Mouse (Mus musculus) forebrain, embryonic 12.5 days (tissue): ENCODE data around the gene Mgat5. TPM values are rescaled to one million over a fixed set of nuclear protein-coding genes. Genes with fewer than 3 reads are reported as not detected.

Source experiments
- ATAC-seq: fragments of 200-750 bp; cut with Nextera tagmentation; 2 replicates; pipeline ENCODE4 v1.8.0; 2017; ENCODE audit warnings: moderate TSS enrichment; ENCODE audit not compliant: low FRiP score
- H3K27ac ChIP-seq: fragments of 300-500 bp; sonication (generic); 2 replicates; pipeline ENCODE4 v1.5.1; 2016; ENCODE audit warnings: mild to moderate bottlenecking
- H3K27me3 ChIP-seq: fragments of 300-500 bp; sonication (generic); 2 replicates; pipeline ENCODE4 v1.6.1; 2016; ENCODE audit warnings: mild to moderate bottlenecking
- H3K36me3 ChIP-seq: fragments of 300-500 bp; sonication (generic); replicated peaks from 2 replicates; pipeline ENCODE4 v1.6.1; 2016; ENCODE audit warnings: mild to moderate bottlenecking
- H3K4me1 ChIP-seq: fragments of 300-500 bp; sonication (generic); 2 replicates; pipeline ENCODE4 v1.6.1; 2016
- H3K4me2 ChIP-seq: fragments of 300-500 bp; sonication (generic); 2 replicates; pipeline ENCODE4 v1.6.1; 2016; ENCODE audit warnings: mild to moderate bottlenecking, moderate library complexity
- H3K4me3 ChIP-seq: fragments of 300-500 bp; sonication (generic); replicated peaks from 2 replicates; pipeline ENCODE4 v1.5.1; 2016; ENCODE audit warnings: mild to moderate bottlenecking
- H3K9ac ChIP-seq: fragments of 300-500 bp; sonication (generic); 2 replicates; pipeline ENCODE4 v1.6.1; 2016; ENCODE audit warnings: mild to moderate bottlenecking
- H3K9me3 ChIP-seq: fragments of 300-500 bp; sonication (generic); 2 replicates; pipeline ENCODE4 v1.6.1; 2016
- WGBS: fragments of 180-500 bp; shearing (Covaris S2); methylation state at CpG from one replicate; pipeline ENCODE4 v1.1.7; 2016; 5-methylcytosine and 5-hydroxymethylcytosine counted together
- polyA plus RNA-seq: library from polyadenylated mRNA; unstranded; fragments of >200 nt; fragmentation: Nextera tagmentation; extraction: Ambion mirVana; gene quantifications from 2 replicates; pipeline ENCODE4 v1.2.1, GENCODE M21; 2016

The Mgat5 gene
- polyA plus RNA-seq, 1 experiment from 2014 or later = 9.7 TPM

DNA sequence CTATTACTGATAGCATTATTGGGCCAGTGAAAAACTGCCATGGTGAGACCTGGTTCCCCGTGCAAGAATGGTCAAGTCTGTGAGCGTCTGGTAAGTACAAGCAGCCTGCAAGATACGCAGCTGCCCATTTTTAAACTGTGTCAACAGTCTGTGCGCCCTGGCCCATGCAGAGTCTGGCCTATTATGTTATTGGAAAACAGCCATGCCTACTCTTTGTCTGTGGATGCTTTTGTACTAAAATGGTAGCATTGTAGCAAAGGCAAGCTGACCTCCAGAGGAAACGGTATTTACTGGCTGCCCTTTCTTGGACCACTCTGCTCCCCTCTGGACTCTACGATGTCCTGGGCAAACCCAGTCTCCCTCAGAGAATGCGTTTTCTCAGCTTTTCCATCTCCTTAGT is 209.7 kb downstream of the Mgat5 start:
- WGBS = 42% methylated on average over 7 of the region's 7 CpGs
- ATAC-seq = no peak
- Histone ChIP-seq H3K4me1 (peaks cover 15% of the 10 kb centered on the region), H3K9me3 (no peaks in the 10 kb centered on the region), H3K27ac (peak overlapping the region; percentile 19; the same call in 1 of the 2 replicates), H3K4me3 (no peak overlapping the region), H3K36me3 (peaks cover 20% of the 10 kb centered on the region), H3K4me2 (no peak overlapping the region), H3K9ac (no peak overlapping the region), H3K27me3 (no peaks in the 10 kb centered on the region)

DNA sequence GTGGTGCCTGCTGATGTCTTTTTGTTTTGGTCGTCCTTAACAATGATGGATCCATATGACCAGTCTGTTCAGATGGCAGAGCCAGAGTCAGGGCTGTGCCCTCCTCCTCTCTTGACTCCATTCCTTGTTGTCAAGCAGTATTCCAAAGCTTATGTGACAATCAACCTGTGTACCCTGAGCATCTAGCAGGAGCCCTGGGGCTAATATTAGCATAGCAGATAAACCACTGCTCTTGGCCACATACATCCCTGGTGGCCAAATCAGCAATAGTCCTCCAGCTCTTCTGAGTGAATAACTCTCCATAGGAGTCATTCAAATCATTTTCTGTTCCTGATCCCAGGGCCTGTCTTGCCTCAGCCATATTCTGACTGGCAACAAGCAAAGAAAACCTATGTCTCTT is 211.1 kb downstream of the Mgat5 start:
- Histone ChIP-seq H3K4me2 (no peak overlapping the region), H3K4me1 (peaks cover 25% of the 10 kb centered on the region), H3K27me3 (no peaks in the 10 kb centered on the region), H3K4me3 (no peak overlapping the region), H3K36me3 (peaks cover 20% of the 10 kb centered on the region), H3K9me3 (no peaks in the 10 kb centered on the region), H3K9ac (no peak overlapping the region), H3K27ac (no peak overlapping the region)
- ATAC-seq = no peak
- 79% methylated on average over 1 of the region's 1 CpGs for WGBS

DNA sequence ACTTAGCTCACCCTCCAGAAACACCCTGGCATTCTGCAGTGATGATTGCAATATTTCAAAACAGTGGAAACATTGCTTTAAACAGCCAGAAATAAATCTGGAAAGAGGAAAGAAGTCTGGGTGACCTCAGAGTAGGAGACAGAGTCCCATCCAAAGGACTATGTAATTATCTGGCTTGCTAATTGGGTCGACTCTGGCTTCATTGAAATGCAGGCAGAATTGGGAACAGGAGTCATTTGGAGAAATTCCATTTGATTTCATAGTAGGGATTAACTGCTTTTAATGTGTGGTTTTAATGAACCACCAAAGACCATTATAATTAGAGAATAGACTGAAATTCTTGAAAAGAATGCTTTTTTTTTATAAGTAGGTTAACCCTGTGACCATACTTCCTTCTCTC is 212.2 kb downstream of the Mgat5 start:
- WGBS = 41% methylated on average over 1 of the region's 1 CpGs
- no peak overlapping the region for H3K4me3 ChIP-seq
- peaks cover 20% of the 10 kb centered on the region for H3K36me3 ChIP-seq
- no peaks in the 10 kb centered on the region for H3K27me3 ChIP-seq
- no peak overlapping the region for H3K9ac ChIP-seq
- H3K9me3 ChIP-seq = no peaks in the 10 kb centered on the region
- H3K4me1 ChIP-seq = peaks cover 26% of the 10 kb centered on the region
- H3K4me2 ChIP-seq = no peak overlapping the region
- no peak overlapping the region for H3K27ac ChIP-seq
- no peak for ATAC-seq

DNA sequence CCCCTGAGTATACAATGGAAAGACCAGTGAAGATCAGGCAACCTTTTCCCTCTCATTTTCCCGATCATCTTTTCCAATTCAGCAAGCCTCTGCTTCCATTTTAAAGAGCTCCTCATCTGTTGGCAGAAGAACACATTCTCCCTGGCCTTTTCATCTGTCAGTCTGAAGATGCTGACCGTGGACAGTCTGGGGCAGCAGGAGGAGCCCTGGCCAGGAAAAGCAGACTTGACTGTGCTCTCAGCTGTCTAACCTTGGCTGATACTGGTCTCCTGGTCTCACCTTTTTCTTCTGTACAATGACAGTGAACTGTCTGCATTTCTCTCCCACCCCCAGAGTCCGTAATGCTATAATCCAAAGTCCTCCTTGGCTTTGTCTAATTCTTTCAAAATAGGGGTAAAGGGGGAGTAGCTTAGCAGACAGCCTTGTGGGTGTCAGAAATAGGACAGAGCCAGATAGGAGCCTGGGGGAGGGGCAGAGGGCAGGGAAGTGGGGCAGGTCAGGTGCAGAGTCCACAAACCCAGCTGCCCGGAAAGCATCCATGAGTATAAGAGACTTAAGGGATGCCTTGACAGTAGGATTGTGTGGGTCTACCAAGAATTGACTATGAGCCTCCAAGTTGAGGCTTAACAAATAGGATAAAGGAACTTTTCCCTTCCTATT is 214.2 kb downstream of the Mgat5 start:
- no peak for ATAC-seq
- 80% methylated on average over 4 of the region's 4 CpGs for WGBS

DNA sequence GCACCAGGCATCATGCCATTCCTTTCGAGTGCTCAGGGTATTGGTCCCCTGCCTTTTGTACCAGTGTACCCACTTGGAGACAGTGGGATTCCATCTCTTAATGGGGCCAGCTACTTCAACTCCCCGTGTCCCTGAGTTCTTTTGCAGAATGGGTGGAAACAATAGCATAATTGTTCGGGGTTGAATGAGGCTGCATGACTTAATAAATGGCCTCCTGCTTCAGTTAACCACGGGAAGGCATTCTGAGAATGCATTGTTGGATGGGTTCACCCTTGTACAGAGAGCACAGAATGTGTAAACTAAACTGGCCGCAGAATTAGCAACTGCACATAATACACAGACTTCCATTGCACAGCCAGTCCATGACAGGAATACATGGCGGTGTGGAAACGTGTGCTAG is 214.8 kb downstream of the Mgat5 start:
- H3K4me1 ChIP-seq = peaks cover 33% of the 10 kb centered on the region
- no peak for ATAC-seq
- H3K36me3 ChIP-seq = peaks cover 5% of the 10 kb centered on the region; the same call in 1 of the 2 replicates
- no peaks in the 10 kb centered on the region for H3K27me3 ChIP-seq
- H3K4me2 ChIP-seq = no peak overlapping the region
- H3K27ac ChIP-seq = no peak overlapping the region
- no peak overlapping the region for H3K9ac ChIP-seq
- 37% methylated on average over 7 of the region's 7 CpGs for WGBS
- no peak overlapping the region for H3K4me3 ChIP-seq
- no peaks in the 10 kb centered on the region for H3K9me3 ChIP-seq

More for the DNA sequence above, 214.2 kb downstream of the Mgat5 start:
- Histone ChIP-seq H3K4me2 (no peak overlapping the region), H3K9me3 (no peaks in the 10 kb centered on the region), H3K36me3 (peaks cover 7% of the 10 kb centered on the region; the same call in 1 of the 2 replicates), H3K4me3 (no peak overlapping the region), H3K4me1 (peaks cover 32% of the 10 kb centered on the region), H3K27ac (no peak overlapping the region), H3K9ac (no peak overlapping the region), H3K27me3 (no peaks in the 10 kb centered on the region)

DNA sequence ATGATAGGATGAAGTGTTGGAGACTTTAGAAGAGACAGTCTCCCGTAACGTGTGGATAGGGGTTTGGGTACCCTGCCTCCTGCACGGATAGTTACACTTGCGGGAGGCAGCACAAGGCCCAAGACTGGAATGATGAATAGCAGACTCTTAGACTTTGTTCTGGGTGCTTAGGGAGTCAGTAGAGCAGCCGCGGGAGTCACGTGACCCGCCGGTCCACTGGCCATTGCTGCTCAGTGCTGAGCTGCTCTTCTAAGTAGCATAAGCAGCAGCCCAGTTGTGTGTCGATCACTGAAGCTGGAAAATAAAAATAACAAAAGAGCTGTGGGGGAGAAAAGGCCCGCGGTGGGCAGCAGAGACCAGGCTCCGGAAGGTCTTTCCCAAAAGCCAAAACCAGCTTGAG is 215.6 kb downstream of the Mgat5 start:
- H3K36me3 ChIP-seq = peaks cover 5% of the 10 kb centered on the region; the same call in 1 of the 2 replicates
- ATAC-seq = peak; percentile 53
- H3K9me3 ChIP-seq = no peaks in the 10 kb centered on the region
- WGBS = 36% methylated on average over 13 of the region's 13 CpGs
- no peaks in the 10 kb centered on the region for H3K27me3 ChIP-seq
- peaks cover 38% of the 10 kb centered on the region for H3K4me1 ChIP-seq
- no peak overlapping the region for H3K9ac ChIP-seq
- no peak overlapping the region for H3K4me3 ChIP-seq
- H3K4me2 ChIP-seq = no peak overlapping the region
- no peak overlapping the region for H3K27ac ChIP-seq

DNA sequence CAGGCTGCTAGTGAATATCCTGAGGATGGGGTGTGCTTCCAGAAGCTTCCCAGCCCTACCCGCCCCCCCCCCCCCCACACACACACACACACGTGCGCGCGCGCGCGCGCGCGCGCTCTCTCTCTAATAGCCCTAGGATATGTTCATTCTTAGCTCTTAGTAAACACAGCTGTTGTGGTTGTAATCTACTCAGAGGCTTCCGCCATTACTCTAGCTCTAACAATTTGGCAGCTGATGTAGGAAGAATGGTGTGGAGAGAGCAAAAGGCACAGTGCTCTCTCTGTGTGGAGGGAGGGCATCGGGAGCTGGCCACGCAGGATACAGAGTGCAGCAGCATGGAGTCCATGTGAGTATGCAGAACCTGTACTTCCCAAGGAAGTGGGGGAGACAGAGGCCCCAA is 216.0 kb downstream of the Mgat5 start:
- Histone ChIP-seq H3K9ac (no peak overlapping the region), H3K36me3 (peaks cover 5% of the 10 kb centered on the region; the same call in 1 of the 2 replicates), H3K4me3 (no peak overlapping the region), H3K4me2 (no peak overlapping the region), H3K4me1 (peaks cover 39% of the 10 kb centered on the region), H3K27ac (no peak overlapping the region), H3K27me3 (no peaks in the 10 kb centered on the region), H3K9me3 (no peaks in the 10 kb centered on the region)
- WGBS = 58% methylated on average over 15 of the region's 15 CpGs
- peak; percentile 24; the same call in 1 of the 2 replicates for ATAC-seq

DNA sequence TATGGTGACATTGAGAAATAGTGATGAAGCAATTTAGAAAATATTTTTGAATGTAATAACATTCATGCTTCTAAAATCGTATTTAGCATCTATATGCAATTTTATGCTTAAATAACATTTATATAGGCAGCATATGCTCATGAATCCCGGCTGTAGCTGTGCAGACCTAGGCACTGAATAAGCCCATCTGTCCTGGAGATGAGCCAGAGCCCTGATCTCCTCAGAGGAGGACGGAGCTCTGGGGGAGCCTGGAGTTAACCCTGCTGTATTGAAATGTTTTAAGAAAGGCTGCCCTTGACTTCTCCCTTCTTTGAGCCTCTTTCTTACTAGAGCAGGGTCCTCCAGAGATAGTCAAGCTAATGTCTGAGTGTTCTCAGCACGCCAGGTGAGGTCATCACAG is 217.8 kb downstream of the Mgat5 start:
- no peak overlapping the region for H3K27ac ChIP-seq
- peaks cover 4% of the 10 kb centered on the region; the same call in 1 of the 2 replicates for H3K36me3 ChIP-seq
- H3K4me1 ChIP-seq = peaks cover 39% of the 10 kb centered on the region
- no peaks in the 10 kb centered on the region for H3K27me3 ChIP-seq
- no peaks in the 10 kb centered on the region for H3K9me3 ChIP-seq
- 83% methylated on average over 4 of the region's 4 CpGs for WGBS
- no peak for ATAC-seq
- no peak overlapping the region for H3K4me3 ChIP-seq
- H3K4me2 ChIP-seq = no peak overlapping the region
- H3K9ac ChIP-seq = no peak overlapping the region

DNA sequence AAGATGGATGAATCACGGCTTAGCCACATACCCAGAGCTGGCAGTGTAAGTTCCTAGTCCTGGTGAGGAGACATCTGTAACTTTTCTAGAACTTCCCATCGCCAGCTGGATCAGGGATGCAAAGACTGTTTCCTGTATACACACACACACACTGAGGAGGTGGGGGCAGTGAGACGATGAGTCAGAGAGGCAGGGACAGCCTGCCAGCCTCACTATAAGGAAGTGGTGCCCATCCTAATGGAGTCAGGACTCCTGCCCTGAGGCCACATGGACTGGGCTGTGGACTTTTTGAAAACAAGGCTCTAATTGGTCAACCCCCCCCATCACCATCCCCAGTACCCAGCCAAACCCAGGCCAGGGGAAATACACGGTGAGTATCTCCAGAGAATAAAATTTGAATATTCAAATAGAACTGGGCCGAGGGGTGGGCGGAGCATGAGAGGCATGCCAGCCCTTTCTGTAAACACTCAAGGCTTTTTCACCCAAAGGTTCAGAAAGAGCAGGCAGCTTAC is 220.3 kb downstream of the Mgat5 start:
- Histone ChIP-seq H3K9me3 (no peaks in the 10 kb centered on the region), H3K27ac (0 out of 2 replicates have a peak overlapping the region, but pooled peaks have one; percentile 19), H3K36me3 (no peaks in the 10 kb centered on the region), H3K4me2 (no peak overlapping the region), H3K4me3 (no peak overlapping the region), H3K9ac (no peak overlapping the region), H3K4me1 (peaks cover 29% of the 10 kb centered on the region), H3K27me3 (no peaks in the 10 kb centered on the region)
- WGBS = 51% methylated on average over 6 of the region's 6 CpGs
- peak; percentile 33 for ATAC-seq

DNA sequence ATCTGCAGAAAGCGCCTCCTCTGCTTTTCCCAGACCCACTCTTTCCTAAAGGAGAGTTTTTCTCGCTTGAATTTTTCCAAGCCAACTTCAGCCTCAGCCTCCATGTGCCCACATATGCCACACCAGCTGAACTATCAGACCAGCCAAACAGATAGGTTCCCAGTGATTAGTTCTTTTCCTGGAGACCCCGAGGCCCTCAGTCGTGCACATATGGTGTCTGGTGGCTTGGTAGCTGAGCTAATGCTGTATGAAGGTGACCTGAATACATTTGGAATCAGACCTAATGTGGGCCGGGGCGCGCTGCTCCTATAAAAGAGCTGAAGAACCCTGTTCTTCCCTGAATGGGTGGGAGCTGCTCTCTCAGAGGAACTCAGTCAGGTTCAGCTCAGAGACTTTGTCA is 225.5 kb downstream of the Mgat5 start:
- WGBS = 91% methylated on average over 7 of the region's 7 CpGs
- no peak overlapping the region for H3K4me3 ChIP-seq
- no peak overlapping the region for H3K9ac ChIP-seq
- no peaks in the 10 kb centered on the region for H3K36me3 ChIP-seq
- no peak overlapping the region for H3K4me2 ChIP-seq
- H3K9me3 ChIP-seq = no peaks in the 10 kb centered on the region
- no peak for ATAC-seq
- H3K27me3 ChIP-seq = no peaks in the 10 kb centered on the region
- no peak overlapping the region for H3K27ac ChIP-seq
- peaks cover 5% of the 10 kb centered on the region for H3K4me1 ChIP-seq

DNA sequence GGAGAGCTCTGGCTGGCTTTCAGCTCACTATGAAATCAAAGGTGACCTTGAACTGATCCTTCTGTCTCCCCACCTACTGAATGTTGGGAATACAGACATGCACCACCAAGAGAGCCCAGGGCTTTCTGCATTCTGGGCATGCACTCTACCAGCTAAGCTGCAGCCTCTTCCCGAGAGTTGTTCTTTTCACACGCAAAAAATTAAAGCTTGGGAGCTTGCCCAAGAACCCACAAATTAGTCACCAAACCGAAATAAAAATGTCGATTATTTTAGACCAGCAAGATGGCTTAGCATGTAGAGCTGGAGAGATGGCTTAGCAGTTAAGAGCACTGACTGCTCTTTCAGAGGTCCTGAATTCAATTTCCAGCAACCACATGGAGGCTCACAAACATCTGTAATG is 230.0 kb downstream of the Mgat5 start:
- Histone ChIP-seq H3K4me3 (no peak overlapping the region), H3K27me3 (no peaks in the 10 kb centered on the region), H3K4me1 (peaks cover 23% of the 10 kb centered on the region), H3K9ac (no peak overlapping the region), H3K36me3 (no peaks in the 10 kb centered on the region), H3K9me3 (no peaks in the 10 kb centered on the region), H3K27ac (no peak overlapping the region), H3K4me2 (no peak overlapping the region)
- 88% methylated on average over 4 of the region's 4 CpGs for WGBS
- ATAC-seq = no peak

DNA sequence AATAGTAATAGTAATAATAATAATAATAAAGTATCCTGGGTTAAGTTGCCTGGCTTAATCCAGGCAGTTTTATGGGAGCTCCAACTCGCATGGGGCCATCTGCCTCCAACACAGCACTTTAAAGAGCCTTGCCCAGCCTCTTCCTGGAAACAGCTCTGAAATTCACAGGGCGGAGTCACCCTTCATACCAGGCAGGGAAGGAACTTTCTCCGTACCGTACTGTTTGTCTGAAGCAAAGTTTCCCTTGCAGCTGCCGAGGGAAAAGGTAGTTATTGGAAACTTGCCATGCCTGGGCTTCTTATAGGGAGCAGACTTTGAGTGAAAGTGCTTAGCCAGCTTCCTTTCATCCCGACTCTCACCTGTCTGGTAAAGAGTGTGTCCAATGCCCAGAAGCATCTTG is 232.3 kb downstream of the Mgat5 start:
- 84% methylated on average over 6 of the region's 6 CpGs for WGBS
- Histone ChIP-seq H3K9me3 (no peaks in the 10 kb centered on the region), H3K27me3 (no peaks in the 10 kb centered on the region), H3K4me3 (no peak overlapping the region), H3K4me1 (peaks cover 26% of the 10 kb centered on the region), H3K27ac (no peak overlapping the region), H3K9ac (no peak overlapping the region), H3K36me3 (no peaks in the 10 kb centered on the region), H3K4me2 (no peak overlapping the region)
- no peak for ATAC-seq

DNA sequence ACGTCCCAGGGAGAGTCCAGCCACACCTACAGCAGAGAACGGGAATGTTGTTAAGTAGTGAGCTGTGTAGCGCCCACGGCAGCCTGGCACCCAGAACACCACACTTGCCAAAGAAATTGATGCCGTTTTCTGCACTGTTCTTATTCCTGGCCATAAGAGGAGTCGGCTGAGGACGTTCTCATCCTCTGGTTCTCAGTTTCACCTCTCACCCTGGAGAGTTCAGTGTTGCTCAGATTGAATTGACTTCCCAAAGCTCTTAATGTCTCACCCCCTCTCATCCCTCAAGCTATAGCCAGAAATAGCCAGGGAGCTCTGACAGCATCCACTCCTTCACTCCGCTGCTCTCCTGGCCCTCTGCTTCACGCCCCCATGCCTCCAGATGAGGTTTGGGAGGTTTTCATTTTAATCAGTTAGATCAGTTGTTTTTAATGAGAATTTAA is 234.7 kb downstream of the Mgat5 start:
- Histone ChIP-seq H3K4me1 (peaks cover 48% of the 10 kb centered on the region), H3K27me3 (no peaks in the 10 kb centered on the region), H3K4me2 (no peak overlapping the region), H3K9me3 (no peaks in the 10 kb centered on the region), H3K4me3 (no peak overlapping the region), H3K36me3 (no peaks in the 10 kb centered on the region), H3K27ac (no peak overlapping the region), H3K9ac (no peak overlapping the region)
- 80% methylated on average over 9 of the region's 9 CpGs for WGBS
- ATAC-seq = no peak
